Comparison of ENCODE assay signal across 9 mouse cellular contexts in the genomic region with DNA sequence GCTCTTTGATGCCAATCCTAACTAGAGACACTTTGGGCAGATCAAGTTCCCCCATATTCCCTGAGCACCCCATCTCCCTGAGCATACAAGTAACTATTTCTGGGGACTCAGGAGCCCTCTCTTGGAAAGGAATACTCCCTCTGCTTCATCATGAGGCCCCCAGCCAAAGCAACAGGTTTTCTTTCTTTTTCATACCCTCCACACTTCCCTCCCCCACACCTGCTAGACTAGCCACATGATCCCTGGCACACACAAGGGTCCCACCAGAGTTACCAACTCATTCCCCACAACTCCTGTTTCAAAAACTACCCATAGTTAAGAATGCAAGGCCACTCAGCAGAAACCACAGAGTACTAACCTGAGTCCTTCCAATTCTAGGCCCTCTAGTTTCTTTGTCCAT. TPM values are rescaled to one million over a fixed set of nuclear protein-coding genes. Genes with fewer than 3 reads are reported as not detected.
A peak's percentile ranks its signal among the peaks of the same experiment; 100 is the strongest.
DNase-seq lines count a peak whose midpoint lies in the region; ATAC-seq and TF ChIP-seq lines count a peak whose summit lies in the region.
"Had no signal": no experiment of that assay in that cellular context is flagged by ENCODE, and none has a peak within 500 bp of the region (broad histone marks: within the 10 kb centered on the region; RNA-seq: fewer than 3 reads in every experiment).

No protein-coding gene starts in this region.

- peak overlapping the region; percentile 100 for H3K9ac ChIP-seq in heart, embryonic 16.5 days (ENCODE audit: low read length)
- peak overlapping the region; percentile 100 for H3K9ac ChIP-seq in MEL (ENCODE audit: control insufficient read depth, low read depth, low read length, poor library complexity, severe bottlenecking)
- H3K9ac ChIP-seq in midbrain, embryonic 12.5 days (replicated peaks) = peak overlapping the region; percentile 89

- no peaks in the 10 kb centered on the region for H3K9me3 ChIP-seq in heart, embryonic 16.5 days (replicated peaks; ENCODE audit: control insufficient read depth, low read length)
- H3K9me3 ChIP-seq in MEL (replicated peaks; ENCODE audit: insufficient read depth, low read length) = no peaks in the 10 kb centered on the region
- 0 out of 2 replicates have a peak, but pooled peaks cover 3% of the 10 kb centered on the region for H3K9me3 ChIP-seq in hindbrain, embryonic 10.5 days
- H3K9me3 ChIP-seq in midbrain, embryonic 12.5 days = no peaks in the 10 kb centered on the region

- H3K27me3 ChIP-seq in heart, embryonic 16.5 days (ENCODE audit: control insufficient read depth, insufficient read depth, low read length) = no peaks in the 10 kb centered on the region
- H3K27me3 ChIP-seq in MEL (ENCODE audit: control insufficient read depth in 1 of 2, insufficient read depth in 2 of 2, low read length in 2 of 2) = no peaks in the 10 kb centered on the region; a peak in 1 of 4 replicates
- no peaks in the 10 kb centered on the region for H3K27me3 ChIP-seq in hindbrain, embryonic 10.5 days (ENCODE audit: insufficient read depth, poor library complexity, severe bottlenecking)
- no peaks in the 10 kb centered on the region for H3K27me3 ChIP-seq in midbrain, embryonic 12.5 days

- H3K4me2 ChIP-seq in heart, embryonic 16.5 days (ENCODE audit: low read depth, low read length) = peak overlapping the region; percentile 96
- peak overlapping the region; percentile 86 for H3K4me2 ChIP-seq in midbrain, embryonic 12.5 days (replicated peaks)

- TF ChIP-seq RAD21 in MEL (IDR thresholded peaks at IDR 0.05; ENCODE audit: low read depth, low read length) = no peak

- intact Hi-C loops in heart, postnatal 36 days (cut with DNase I) = loop anchor here (2.0 kb wide), 1 partner anchor 32 kb away; no protein-coding TSS in a partner anchor

- peak overlapping the region; percentile 98; the same call in 1 of the 2 replicates for H3K27ac ChIP-seq in heart, embryonic 16.5 days (ENCODE audit: low read length)
- peak overlapping the region; percentile 31; the same call in 1 of the 2 replicates for H3K27ac ChIP-seq in MEL (ENCODE audit: control insufficient read depth, low read depth, low read length)
- H3K27ac ChIP-seq in hindbrain, embryonic 10.5 days = peak overlapping the region; percentile 99
- H3K27ac ChIP-seq in midbrain, embryonic 12.5 days (replicated peaks) = no peak overlapping the region

- DNase-seq in heart, postnatal 36 days = no peak
- DNase-seq in MEL (ENCODE audit: low read depth, low spot score) = peak; percentile 30
- no peak for DNase-seq in hindbrain, embryonic 10.5 days (ENCODE audit: low spot score)
- DNase-seq in ovary, postnatal 10 days (ENCODE audit: low spot score) = no peak
- DNase-seq in layer of hippocampus, adult 9-11 months = no peak
- DNase-seq: lung, adult 18-20 months had no signal

- no peak for TF ChIP-seq CTCF in MEL (IDR thresholded peaks at IDR 0.05 in 2 of 3, conservative IDR thresholded peaks at IDR 0.05 in 1 of 3; ENCODE audit: control insufficient read depth in 1 of 3, insufficient read depth in 1 of 3, low read depth in 2 of 3, low read length in 3 of 3, poor library complexity in 1 of 3, severe bottlenecking in 1 of 3)

- ATAC-seq in heart, embryonic 16.5 days (replicated peaks; ENCODE audit: extremely low read depth, insufficient read depth, low FRiP score) = no peak
- no peak for ATAC-seq in midbrain, embryonic 12.5 days (ENCODE audit: low FRiP score, low read depth)
- ATAC-seq in megakaryocyte-erythroid progenitor cell, adult 5-6 weeks (replicated peaks; ENCODE audit: low FRiP score, low TSS enrichment, poor library complexity, severe bottlenecking) = no peak

- no peak for TF ChIP-seq POLR2A in MEL (IDR thresholded peaks at IDR 0.05; ENCODE audit: control insufficient read depth in 1 of 2, insufficient read depth in 1 of 2, low read depth in 1 of 2, low read length in 2 of 2, poor library complexity in 1 of 2)

- TF ChIP-seq EP300 in MEL (IDR thresholded peaks at IDR 0.05; ENCODE audit: low read depth in 1 of 2, low read length in 2 of 2) = no peak

- H3K79me2 ChIP-seq in MEL (ENCODE audit: control insufficient read depth, insufficient read depth, low read length, poor library complexity) = peaks cover 43% of the 10 kb centered on the region

- peak overlapping the region; percentile 85 for H3K4me3 ChIP-seq in heart, embryonic 16.5 days (ENCODE audit: low read length)
- H3K4me3 ChIP-seq in MEL (ENCODE audit: control insufficient read depth in 1 of 2, insufficient read depth in 1 of 2, low read depth in 2 of 2, low read length in 2 of 2) = peak overlapping the region; percentile 92 to 97
- peak overlapping the region; percentile 98 for H3K4me3 ChIP-seq in hindbrain, embryonic 10.5 days
- peak overlapping the region; percentile 66 for H3K4me3 ChIP-seq in midbrain, embryonic 12.5 days

- H3K36me3 ChIP-seq in heart, embryonic 16.5 days (ENCODE audit: control insufficient read depth, insufficient read depth) = peaks cover 26% of the 10 kb centered on the region
- H3K36me3 ChIP-seq in MEL (ENCODE audit: control insufficient read depth in 1 of 2, insufficient read depth in 2 of 2, low read length in 2 of 2) = peaks cover 17 to 26% of the 10 kb centered on the region in 2 experiments
- peaks cover 46% of the 10 kb centered on the region for H3K36me3 ChIP-seq in hindbrain, embryonic 10.5 days
- H3K36me3 ChIP-seq in midbrain, embryonic 12.5 days = peaks cover 37% of the 10 kb centered on the region

- peaks cover 19% of the 10 kb centered on the region for H3K4me1 ChIP-seq in heart, embryonic 16.5 days (ENCODE audit: control insufficient read depth, insufficient read depth, low read length)
- peaks cover 2 to 18% of the 10 kb centered on the region in 2 experiments; a peak in 3 of 4 replicates for H3K4me1 ChIP-seq in MEL (ENCODE audit: control insufficient read depth in 1 of 2, insufficient read depth in 2 of 2, low read length in 2 of 2)
- H3K4me1 ChIP-seq in hindbrain, embryonic 10.5 days (replicated peaks) = peaks cover 21% of the 10 kb centered on the region
- H3K4me1 ChIP-seq in midbrain, embryonic 12.5 days = peaks cover 19% of the 10 kb centered on the region

TF ChIP-seq in MEL, 35 proteins besides CTCF, POLR2A, EP300 and RAD21:
- TF ChIP-seq TBP (IDR thresholded peaks at IDR 0.05; ENCODE audit: low read depth, low read length) (0 out of 2 replicates have a peak, but pooled peaks have one; percentile 0), TCF12 (IDR thresholded peaks at IDR 0.05; ENCODE audit: low read depth, low read length) (no peak)

RNA-seq across cellular contexts. Expression of a gene that starts 1.5 kb away (rescaled TPM):
- 32.3 and 34.4 TPM in 2 replicates for polyA plus RNA-seq in heart, embryonic 16.5 days (2015; fragmentation: Nextera tagmentation; extraction: Ambion mirVana)
- total RNA-seq in heart, postnatal 36 days (2021) = 10 to 100 TPM; 78.4 to 82.7 TPM
- total RNA-seq in MEL (2012; rRNA removed) = 56.1 and 57.2 TPM in 2 replicates
- 100 to 1,000 TPM; 181 to 215 TPM for polyA plus RNA-seq in MEL (2012; ENCODE audit: insufficient read depth in 1 of 2, insufficient read length in 2 of 2, low read depth in 1 of 2, low replicate concordance in 2 of 2, missing spikeins in 1 of 2)
- 60.5 and 61.6 TPM in 2 replicates for polyA plus RNA-seq in hindbrain, embryonic 10.5 days (2016; fragmentation: Nextera tagmentation; extraction: Ambion mirVana)
- polyA plus RNA-seq in midbrain, embryonic 12.5 days (2016; fragmentation: Nextera tagmentation; extraction: Ambion mirVana) = 70.0 and 80.5 TPM in 2 replicates
- total RNA-seq in megakaryocyte-erythroid progenitor cell, adult 5-6 weeks (2014; fragmentation: Nextera tagmentation) = 171 and 188 TPM in 2 replicates
- total RNA-seq in megakaryocyte-erythroid progenitor cell, adult 5-6 weeks (2017) = 139 and 159 TPM in 2 replicates

RNA-seq across cellular contexts. Expression of a gene that starts 34.2 kb away (rescaled TPM):
- 19.9 and 23.0 TPM in 2 replicates for polyA plus RNA-seq in heart, embryonic 16.5 days (2015; fragmentation: Nextera tagmentation; extraction: Ambion mirVana)
- 10 to 100 TPM; 55.0 to 55.8 TPM for total RNA-seq in heart, postnatal 36 days (2021)
- 8.0 and 8.4 TPM in 2 replicates for total RNA-seq in MEL (2012; rRNA removed)
- 10 to 100 TPM in 1 of 2 experiments, not detected in 1; 39.7 TPM for polyA plus RNA-seq in MEL (2012; ENCODE audit: insufficient read depth in 1 of 2, insufficient read length in 2 of 2, low read depth in 1 of 2, low replicate concordance in 2 of 2, missing spikeins in 1 of 2)
- polyA plus RNA-seq in hindbrain, embryonic 10.5 days (2016; fragmentation: Nextera tagmentation; extraction: Ambion mirVana) = 32.4 and 44.0 TPM in 2 replicates
- 32.8 and 33.2 TPM in 2 replicates for polyA plus RNA-seq in midbrain, embryonic 12.5 days (2016; fragmentation: Nextera tagmentation; extraction: Ambion mirVana)
- total RNA-seq in megakaryocyte-erythroid progenitor cell, adult 5-6 weeks (2014; fragmentation: Nextera tagmentation) = 43.5 and 59.8 TPM in 2 replicates
- 7.0 and 18.6 TPM in 2 replicates for total RNA-seq in megakaryocyte-erythroid progenitor cell, adult 5-6 weeks (2017)

RNA-seq across cellular contexts. Expression of a gene that starts 35.4 kb away (rescaled TPM):
- 44.5 and 45.1 TPM in 2 replicates for polyA plus RNA-seq in heart, embryonic 16.5 days (2015; fragmentation: Nextera tagmentation; extraction: Ambion mirVana)
- 10 to 100 TPM; 81.0 to 94.8 TPM for total RNA-seq in heart, postnatal 36 days (2021)
- total RNA-seq in MEL (2012; rRNA removed) = 0.13 and 0.19 TPM in 2 replicates
- polyA plus RNA-seq in MEL (2012; ENCODE audit: insufficient read depth in 1 of 2, insufficient read length in 2 of 2, low read depth in 1 of 2, low replicate concordance in 2 of 2, missing spikeins in 1 of 2) = not detected
- polyA plus RNA-seq in hindbrain, embryonic 10.5 days (2016; fragmentation: Nextera tagmentation; extraction: Ambion mirVana) = 15.0 and 18.4 TPM in 2 replicates
- 27.3 and 27.8 TPM in 2 replicates for polyA plus RNA-seq in midbrain, embryonic 12.5 days (2016; fragmentation: Nextera tagmentation; extraction: Ambion mirVana)
- 0.68 and 1.0 TPM in 2 replicates for total RNA-seq in megakaryocyte-erythroid progenitor cell, adult 5-6 weeks (2014; fragmentation: Nextera tagmentation)
- 0.70 and 1.4 TPM in 2 replicates for total RNA-seq in megakaryocyte-erythroid progenitor cell, adult 5-6 weeks (2017)

Comparison
In these comparisons a context has a peak if more than half of its experiments do, and no peak if none do; other contexts are left out.
1. RNA of a gene that starts 35.4 kb away (polyA plus RNA-seq): 44.5 to 45.1 TPM in heart, embryonic 16.5 days, 27.3 to 27.8 TPM in midbrain, embryonic 12.5 days and 15.0 to 18.4 TPM in hindbrain, embryonic 10.5 days; not detected in MEL; every median in the first group is over 10 times any median in the second.
2. Peak in every context shown above with its lines, with median percentiles within 50 percentile points of each other: H3K4me3 ChIP-seq and H3K9ac ChIP-seq.